Mouse (Mus musculus) brain, embryonic 14.5 days (tissue): ENCODE measurements at regions not wholly inside any gene's neighbourhood (a gene's known extent, or its start where the extent isn't known, plus 50 kb on each side); places are given as distances from the start of the nearest gene placed in this dataset.

Experiments used
- CTCF ChIP-seq: fragments of 200-500 bp; IDR thresholded peaks from 2 replicates; pipeline ENCODE4 v1.5.1; 2012; ENCODE audit warnings: inconsistent platforms, mild to moderate bottlenecking, moderate library complexity, borderline replicate concordance; ENCODE audit not compliant: insufficient read depth, insufficient read length; ENCODE audit errors: extremely low read depth
- POLR2A ChIP-seq: fragments of 200-500 bp; IDR thresholded peaks from 2 replicates; pipeline ENCODE4 v1.6.1; 2012; ENCODE audit warnings: mild to moderate bottlenecking, inconsistent platforms, borderline replicate concordance; ENCODE audit not compliant: poor library complexity, insufficient read depth, insufficient read length, severe bottlenecking; ENCODE audit errors: extremely low read depth

DNA sequence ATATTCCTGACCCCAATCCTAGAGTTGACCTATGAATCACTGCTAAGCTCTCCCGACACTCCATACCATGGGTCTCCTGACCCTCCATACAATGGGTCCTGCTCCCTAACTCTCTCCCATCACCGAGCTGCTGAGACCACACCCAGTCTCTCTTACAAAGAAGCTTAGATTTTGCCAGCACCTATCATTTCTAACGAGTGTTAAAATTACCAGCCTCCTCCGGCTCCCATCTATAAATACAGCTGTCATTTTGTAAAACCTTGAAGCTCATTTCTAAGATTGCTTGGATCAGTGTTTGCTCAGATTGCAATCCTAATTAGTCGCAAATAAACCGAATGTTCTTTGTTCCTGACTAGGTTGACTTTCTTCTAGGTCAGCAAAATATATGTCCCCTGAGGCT, 2428.4 kb upstream of the 5930422O12Rik start:
- TF ChIP-seq POLR2A: no peak
- TF ChIP-seq CTCF: no peak
